Comparison of ENCODE assay signal across 20 mouse cellular contexts in the genomic region with DNA sequence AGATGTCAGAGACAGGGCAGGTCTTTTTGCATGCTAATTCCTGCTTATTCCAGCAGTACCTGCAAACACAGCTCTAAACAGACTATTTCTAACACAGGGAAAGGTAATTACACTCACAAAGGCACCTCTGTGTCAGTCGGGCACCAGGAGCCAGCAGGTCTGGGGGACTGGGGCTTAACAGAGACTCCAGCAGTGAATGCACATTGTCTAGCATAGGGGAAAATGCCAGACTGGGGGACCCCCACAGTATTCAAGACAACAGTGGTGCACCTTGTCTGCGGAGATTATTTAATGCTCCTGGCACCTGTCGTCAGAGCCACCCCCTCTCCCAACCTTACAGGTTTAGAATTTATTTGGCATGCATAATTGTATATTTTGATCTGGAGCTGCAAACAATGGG.
DNase-seq lines count a peak whose midpoint lies in the region; ATAC-seq and TF ChIP-seq lines count a peak whose summit lies in the region.
"Had no signal": no experiment of that assay in that cellular context is flagged by ENCODE, and none has a peak within 500 bp of the region (broad histone marks: within the 10 kb centered on the region; RNA-seq: fewer than 3 reads in every experiment).

No protein-coding gene starts in this region.

- H3K4me1 ChIP-seq in hindbrain, embryonic 14.5 days (replicated peaks; ENCODE audit: control insufficient read depth, insufficient read depth, low read length) = 0 out of 2 replicates have a peak, but pooled peaks cover 4% of the 10 kb centered on the region
- no peaks in the 10 kb centered on the region for H3K4me1 ChIP-seq in hindbrain, postnatal 0 days (ENCODE audit: insufficient read depth, low read length)
- H3K4me1 ChIP-seq in neural tube, embryonic 12.5 days = peaks cover 6% of the 10 kb centered on the region
- peaks cover 16% of the 10 kb centered on the region for H3K4me1 ChIP-seq in limb, embryonic 12.5 days (replicated peaks)

- H3K4me3 ChIP-seq in hindbrain, embryonic 14.5 days (replicated peaks; ENCODE audit: low read length) = no peak overlapping the region
- no peak overlapping the region for H3K4me3 ChIP-seq in hindbrain, postnatal 0 days (ENCODE audit: low read length)
- H3K4me3 ChIP-seq in neural tube, embryonic 12.5 days = no peak overlapping the region
- no peak overlapping the region for H3K4me3 ChIP-seq in limb, embryonic 12.5 days (replicated peaks)
- H3K4me3 ChIP-seq: gastrocnemius, adult 2 months; liver, embryonic 12.5 days; megakaryocyte, embryonic 14.5 days had no signal

- H3K27ac ChIP-seq in hindbrain, embryonic 14.5 days = no peak overlapping the region
- no peak overlapping the region for H3K27ac ChIP-seq in hindbrain, postnatal 0 days
- H3K27ac ChIP-seq in neural tube, embryonic 12.5 days = no peak overlapping the region
- H3K27ac ChIP-seq in limb, embryonic 12.5 days = peak overlapping the region; percentile 68
- H3K27ac ChIP-seq: gastrocnemius, adult 2 months; liver, embryonic 12.5 days; stomach, postnatal 0 days had no signal

- H3K27me3 ChIP-seq in hindbrain, embryonic 14.5 days (ENCODE audit: control insufficient read depth, insufficient read depth, low read length) = no peaks in the 10 kb centered on the region
- no peaks in the 10 kb centered on the region for H3K27me3 ChIP-seq in hindbrain, postnatal 0 days (ENCODE audit: insufficient read depth, low read length)
- H3K27me3 ChIP-seq in neural tube, embryonic 12.5 days (replicated peaks) = no peaks in the 10 kb centered on the region
- no peaks in the 10 kb centered on the region; the same call in 1 of the 2 replicates for H3K27me3 ChIP-seq in limb, embryonic 12.5 days
- H3K27me3 ChIP-seq: liver, embryonic 12.5 days; megakaryocyte, embryonic 14.5 days had no signal

- H3K9me3 ChIP-seq in hindbrain, embryonic 14.5 days (ENCODE audit: control insufficient read depth, low read length) = no peaks in the 10 kb centered on the region
- H3K9me3 ChIP-seq in hindbrain, postnatal 0 days (ENCODE audit: low read length) = no peaks in the 10 kb centered on the region
- H3K9me3 ChIP-seq in neural tube, embryonic 12.5 days = no peaks in the 10 kb centered on the region
- H3K9me3 ChIP-seq in limb, embryonic 12.5 days = no peaks in the 10 kb centered on the region
- H3K9me3 ChIP-seq: liver, embryonic 12.5 days; megakaryocyte, embryonic 14.5 days had no signal

- no peak for DNase-seq in hindbrain, embryonic 14.5 days (ENCODE audit: low spot score)
- DNase-seq in hindbrain, postnatal 0 days (ENCODE audit: low spot score) = no peak
- DNase-seq in neural tube, embryonic 10.5 days (ENCODE audit: extremely low spot score, low spot score) = no peak
- DNase-seq in thymus, postnatal 0 days (ENCODE audit: low spot score) = no peak
- DNase-seq in thymus, postnatal 36 days = no peak
- DNase-seq: adrenal gland, adult 2 months; cerebellum, adult 9-11 months; gastrocnemius, adult 2 months; heart, postnatal 10 days; kidney, adult 8-10 months; kidney, postnatal 25 days; lung, adult 2 months; right cerebral cortex, postnatal 4 days; thymus, postnatal 14 days had no signal

- H3K4me2 ChIP-seq in hindbrain, embryonic 14.5 days (replicated peaks) = no peak overlapping the region
- no peak overlapping the region for H3K4me2 ChIP-seq in hindbrain, postnatal 0 days (ENCODE audit: low read depth, low read length)
- no peak overlapping the region for H3K4me2 ChIP-seq in neural tube, embryonic 12.5 days (replicated peaks)
- H3K4me2 ChIP-seq in limb, embryonic 12.5 days = no peak overlapping the region
- H3K4me2 ChIP-seq: heart, embryonic 11.5 days; liver, embryonic 12.5 days had no signal

- TF ChIP-seq CTCF in hindbrain, postnatal 0 days (IDR thresholded peaks at IDR 0.05; ENCODE audit: low read depth) = no peak

- 15% methylated on average over 3 of the region's 3 CpGs for WGBS in hindbrain, embryonic 14.5 days
- 24% methylated on average over 3 of the region's 3 CpGs for WGBS in hindbrain, postnatal 0 days
- WGBS in neural tube, embryonic 12.5 days = 23% methylated on average over 3 of the region's 3 CpGs
- 49% methylated on average over 3 of the region's 3 CpGs for WGBS in limb, embryonic 12.5 days

- peak; percentile 55; the same call in 1 of the 2 replicates for ATAC-seq in hindbrain, embryonic 14.5 days (ENCODE audit: low FRiP score)
- no peak for ATAC-seq in hindbrain, postnatal 0 days
- 0 out of 2 replicates have a peak, but pooled peaks have one; percentile 33 for ATAC-seq in neural tube, embryonic 12.5 days (ENCODE audit: low FRiP score, low read depth)
- ATAC-seq in limb, embryonic 12.5 days (ENCODE audit: insufficient number of reproducible peaks, insufficient read depth, low FRiP score, low TSS enrichment, low read depth) = peak; percentile 75; the same call in 1 of the 2 replicates
- ATAC-seq: liver, embryonic 12.5 days had no signal

- H3K36me3 ChIP-seq in hindbrain, embryonic 14.5 days (replicated peaks; ENCODE audit: control insufficient read depth, insufficient read depth) = no peaks in the 10 kb centered on the region
- no peaks in the 10 kb centered on the region for H3K36me3 ChIP-seq in hindbrain, postnatal 0 days (ENCODE audit: insufficient read depth, low read length)
- H3K36me3 ChIP-seq in neural tube, embryonic 12.5 days = no peaks in the 10 kb centered on the region
- H3K36me3 ChIP-seq in limb, embryonic 12.5 days = peaks cover 2% of the 10 kb centered on the region; the same call in 1 of the 2 replicates
- H3K36me3 ChIP-seq: liver, embryonic 12.5 days had no signal

- no peak overlapping the region for H3K9ac ChIP-seq in hindbrain, embryonic 14.5 days
- no peak overlapping the region for H3K9ac ChIP-seq in hindbrain, postnatal 0 days (replicated peaks; ENCODE audit: low read length)
- H3K9ac ChIP-seq in neural tube, embryonic 12.5 days = no peak overlapping the region
- H3K9ac ChIP-seq in limb, embryonic 12.5 days (replicated peaks) = no peak overlapping the region
- H3K9ac ChIP-seq: liver, embryonic 12.5 days had no signal
